Mouse (Mus musculus): Measurements from ENCODE around the gene Map2k2. TPM values are rescaled to one million over a fixed set of nuclear protein-coding genes. Genes with fewer than 3 reads are reported as not detected.
A peak's percentile ranks its signal among the peaks of the same experiment; 100 is the strongest.

Map2k2 gene
- total and polyA plus RNA-seq, 2 experiments from 2014 or later: 210 to 261 TPM

DNA sequence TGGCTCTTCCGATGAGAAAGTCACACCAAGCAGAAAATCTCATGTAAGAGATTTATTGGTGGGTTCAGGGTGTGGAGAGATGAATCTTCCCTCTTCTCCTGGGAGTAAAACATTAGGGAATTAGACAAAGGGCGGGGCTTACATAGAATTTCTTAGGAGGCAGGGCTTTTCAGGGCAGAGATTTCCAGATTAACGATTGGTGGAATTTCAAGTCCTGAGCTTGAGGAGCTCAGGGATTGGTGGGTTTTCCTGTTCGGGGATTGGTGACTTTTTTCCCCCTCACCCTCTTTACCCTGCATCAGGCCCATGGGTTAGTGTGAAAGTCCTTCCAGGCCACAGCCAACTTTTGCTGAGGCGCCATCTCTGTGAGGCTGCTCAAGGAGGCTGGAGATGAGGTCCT, 37.0 kb upstream of the Map2k2 start:
- Histone ChIP-seq H3K4me3 (ENCODE audit: low read depth, low read length) (no peak overlapping the region), H3K4me2 (ENCODE audit: low read depth, low read length, poor library complexity, severe bottlenecking) (no peak overlapping the region), H3K36me3 (ENCODE audit: insufficient read depth, low read length) (peaks cover 7% of the 10 kb centered on the region), H3K27ac (ENCODE audit: low read depth, low read length) (no peak overlapping the region; the same call in 1 of the 2 replicates), H3K27me3 (ENCODE audit: insufficient read depth, low read length) (no peaks in the 10 kb centered on the region), H3K4me1 (ENCODE audit: insufficient read depth, low read length) (peaks cover 13% of the 10 kb centered on the region), H3K9ac (replicated peaks; ENCODE audit: low read length, poor library complexity, severe bottlenecking) (no peak overlapping the region), H3K9me3 (ENCODE audit: low read length) (no peaks in the 10 kb centered on the region)
- 84% methylated on average over 5 of the region's 5 CpGs for WGBS
- DNase-seq (ENCODE audit: low spot score) (no peak), ATAC-seq (ENCODE audit: low FRiP score) (no peak)
- TF ChIP-seq CTCF (IDR thresholded peaks at IDR 0.05): no peak

DNA sequence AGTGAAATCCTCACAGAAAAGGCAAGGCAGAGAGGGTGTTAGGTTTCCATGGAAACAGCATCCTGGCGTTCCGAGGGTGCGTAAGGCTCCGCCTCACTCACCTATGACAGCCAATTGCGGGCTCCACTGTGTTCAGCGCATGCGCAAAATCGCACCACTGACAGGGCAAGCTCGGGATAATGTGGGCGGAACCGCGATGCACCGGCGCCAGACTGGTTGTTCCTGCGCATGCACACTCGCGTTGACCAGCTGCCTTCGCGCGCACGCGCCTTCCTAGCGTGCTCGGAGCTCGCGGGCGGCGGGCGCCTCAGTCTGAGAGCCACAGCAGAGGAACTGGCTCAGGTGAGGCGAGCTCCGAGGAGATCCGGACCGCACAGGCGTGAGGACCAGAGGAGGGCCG, 35.9 kb upstream of the Map2k2 start, which contains the start of gene Thop1:
Gene Thop1 (plus strand): TSS at position 200 of the 400 bp plus-strand sequence.
- Histone ChIP-seq H3K4me1 (ENCODE audit: insufficient read depth, low read length) (peaks cover 13% of the 10 kb centered on the region), H3K36me3 (ENCODE audit: insufficient read depth, low read length) (peaks cover 16% of the 10 kb centered on the region), H3K27me3 (ENCODE audit: insufficient read depth, low read length) (no peaks in the 10 kb centered on the region), H3K9ac (replicated peaks; ENCODE audit: low read length, poor library complexity, severe bottlenecking) (peak within 1 kb of the TSS; percentile 83), H3K9me3 (ENCODE audit: low read length) (no peaks in the 10 kb centered on the region), H3K27ac (ENCODE audit: low read depth, low read length) (peak within 1 kb of the TSS; percentile 69), H3K4me3 (ENCODE audit: low read depth, low read length) (peak within 1 kb of the TSS; percentile 66), H3K4me2 (ENCODE audit: low read depth, low read length, poor library complexity, severe bottlenecking) (peak within 1 kb of the TSS; percentile 79)
- TF ChIP-seq CTCF (IDR thresholded peaks at IDR 0.05): no peak; the same call in 1 of the 2 replicates
- WGBS: under 1% methylated on average over 35 of the region's 35 CpGs
- ATAC-seq (ENCODE audit: low FRiP score): peak; percentile 96
- peak; percentile 100 for DNase-seq (ENCODE audit: low spot score)

DNA sequence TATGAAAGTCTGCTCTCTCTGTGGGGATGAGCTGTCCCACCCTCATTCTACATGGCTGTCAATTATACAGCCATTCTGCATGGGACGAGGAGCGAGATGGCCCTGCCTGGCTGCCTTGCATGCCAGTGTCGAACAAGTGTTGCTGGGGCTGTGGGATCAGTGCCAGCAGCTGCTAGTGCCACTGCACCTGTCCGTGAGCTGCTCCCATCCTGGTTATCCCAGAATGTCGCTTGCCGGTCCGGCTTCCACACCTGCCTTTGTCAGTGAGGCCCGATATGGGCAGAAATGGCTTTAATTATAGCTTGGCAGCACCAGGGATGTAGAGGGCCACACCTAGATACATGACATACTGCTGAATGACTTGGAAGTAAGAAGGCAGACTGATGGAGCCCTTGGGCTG, 33.4 kb upstream of the Map2k2 start:
- DNase-seq (ENCODE audit: low spot score) (no peak), ATAC-seq (ENCODE audit: low FRiP score) (no peak)
- H3K4me2 ChIP-seq (ENCODE audit: low read depth, low read length, poor library complexity, severe bottlenecking): no peak overlapping the region
- no peaks in the 10 kb centered on the region for H3K27me3 ChIP-seq (ENCODE audit: insufficient read depth, low read length)
- 92% methylated on average over 8 of the region's 8 CpGs for WGBS
- no peak for TF ChIP-seq CTCF (IDR thresholded peaks at IDR 0.05)
- no peak overlapping the region for H3K27ac ChIP-seq (ENCODE audit: low read depth, low read length)
- H3K9ac ChIP-seq (replicated peaks; ENCODE audit: low read length, poor library complexity, severe bottlenecking): no peak overlapping the region
- H3K9me3 ChIP-seq (ENCODE audit: low read length): no peaks in the 10 kb centered on the region
- peaks cover 13% of the 10 kb centered on the region for H3K4me1 ChIP-seq (ENCODE audit: insufficient read depth, low read length)
- H3K4me3 ChIP-seq (ENCODE audit: low read depth, low read length): no peak overlapping the region
- H3K36me3 ChIP-seq (ENCODE audit: insufficient read depth, low read length): peaks cover 36% of the 10 kb centered on the region

DNA sequence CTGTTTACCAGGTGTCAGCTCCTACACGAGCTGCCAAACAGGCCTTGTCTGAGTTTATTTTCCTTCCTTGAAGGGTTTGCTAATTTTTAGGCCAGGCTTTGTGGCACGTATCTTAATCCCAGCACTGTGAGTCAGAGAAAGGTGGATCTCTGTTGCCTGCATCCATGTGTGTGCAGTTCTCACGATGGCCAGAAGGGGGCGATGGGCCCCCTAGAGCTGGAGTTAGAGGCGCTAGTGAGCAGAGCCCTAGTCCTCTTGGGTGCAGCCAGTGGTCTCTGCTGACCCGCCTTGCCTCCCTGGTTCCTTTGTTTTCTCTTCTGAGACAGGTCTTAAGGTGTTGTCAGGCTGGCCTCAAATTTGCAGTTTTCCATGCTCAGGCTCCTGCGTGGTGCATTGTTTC, 32.3 kb upstream of the Map2k2 start:
- Histone ChIP-seq H3K9me3 (ENCODE audit: low read length) (no peaks in the 10 kb centered on the region), H3K27me3 (ENCODE audit: insufficient read depth, low read length) (no peaks in the 10 kb centered on the region), H3K4me3 (ENCODE audit: low read depth, low read length) (no peak overlapping the region), H3K27ac (ENCODE audit: low read depth, low read length) (no peak overlapping the region), H3K4me1 (ENCODE audit: insufficient read depth, low read length) (peaks cover 13% of the 10 kb centered on the region), H3K9ac (replicated peaks; ENCODE audit: low read length, poor library complexity, severe bottlenecking) (no peak overlapping the region), H3K4me2 (ENCODE audit: low read depth, low read length, poor library complexity, severe bottlenecking) (no peak overlapping the region), H3K36me3 (ENCODE audit: insufficient read depth, low read length) (peaks cover 47% of the 10 kb centered on the region)
- 65% methylated on average over 7 of the region's 7 CpGs for WGBS
- TF ChIP-seq CTCF (IDR thresholded peaks at IDR 0.05): peak; percentile 69
- no peak for ATAC-seq (ENCODE audit: low FRiP score)
- no peak for DNase-seq (ENCODE audit: low spot score)

DNA sequence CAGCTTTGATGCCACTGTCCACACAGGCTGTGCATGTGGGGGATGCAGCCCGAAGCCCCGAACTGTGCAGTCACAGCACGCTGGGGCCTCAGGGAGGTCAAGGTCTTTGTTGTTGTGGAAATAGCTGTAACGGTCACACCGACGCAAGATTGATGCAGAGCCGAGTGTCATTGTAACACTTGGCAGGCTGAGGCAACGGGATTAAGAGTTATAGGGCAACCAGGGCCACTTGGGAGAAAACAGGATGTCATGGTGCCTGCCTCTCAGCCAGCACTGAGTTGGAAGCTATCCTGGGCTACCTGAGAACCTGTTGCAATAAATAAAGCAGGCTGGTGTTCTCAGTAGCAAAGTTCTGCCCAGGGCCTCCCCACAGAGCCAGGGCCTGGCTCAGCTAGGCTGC, 30.0 kb upstream of the Map2k2 start:
- Histone ChIP-seq H3K36me3 (ENCODE audit: insufficient read depth, low read length) (peaks cover 69% of the 10 kb centered on the region), H3K4me1 (ENCODE audit: insufficient read depth, low read length) (peaks cover 6% of the 10 kb centered on the region), H3K4me3 (ENCODE audit: low read depth, low read length) (no peak overlapping the region), H3K9ac (replicated peaks; ENCODE audit: low read length, poor library complexity, severe bottlenecking) (no peak overlapping the region), H3K4me2 (ENCODE audit: low read depth, low read length, poor library complexity, severe bottlenecking) (no peak overlapping the region), H3K27me3 (ENCODE audit: insufficient read depth, low read length) (no peaks in the 10 kb centered on the region), H3K27ac (ENCODE audit: low read depth, low read length) (no peak overlapping the region), H3K9me3 (ENCODE audit: low read length) (no peaks in the 10 kb centered on the region)
- ATAC-seq (ENCODE audit: low FRiP score): no peak
- 66% methylated on average over 8 of the region's 8 CpGs for WGBS
- TF ChIP-seq CTCF (IDR thresholded peaks at IDR 0.05): no peak
- DNase-seq (ENCODE audit: low spot score): no peak

DNA sequence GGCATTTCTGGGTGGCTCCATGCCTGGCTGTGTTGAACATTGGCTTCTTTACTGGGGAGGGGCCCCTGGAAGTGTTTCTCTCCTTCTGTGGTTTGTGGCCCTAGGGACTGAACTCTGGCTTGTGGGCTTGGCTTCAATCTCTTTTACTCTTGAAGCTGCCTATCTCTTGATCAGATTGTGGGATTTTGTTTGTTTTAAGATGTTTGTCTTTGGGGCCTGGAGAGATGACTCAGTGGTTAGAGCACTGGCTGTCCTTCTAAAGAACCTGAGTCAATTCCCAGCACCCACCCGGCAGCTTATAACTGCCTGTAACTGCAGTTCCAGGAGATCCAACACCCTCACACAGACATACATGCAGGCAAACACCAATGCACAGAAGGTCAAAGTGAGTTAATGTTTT, 29.4 kb upstream of the Map2k2 start:
- Histone ChIP-seq H3K9ac (replicated peaks; ENCODE audit: low read length, poor library complexity, severe bottlenecking) (no peak overlapping the region), H3K4me3 (ENCODE audit: low read depth, low read length) (no peak overlapping the region), H3K27me3 (ENCODE audit: insufficient read depth, low read length) (no peaks in the 10 kb centered on the region), H3K36me3 (ENCODE audit: insufficient read depth, low read length) (peaks cover 75% of the 10 kb centered on the region), H3K4me2 (ENCODE audit: low read depth, low read length, poor library complexity, severe bottlenecking) (no peak overlapping the region), H3K9me3 (ENCODE audit: low read length) (no peaks in the 10 kb centered on the region), H3K27ac (ENCODE audit: low read depth, low read length) (no peak overlapping the region), H3K4me1 (ENCODE audit: insufficient read depth, low read length) (peaks cover under 1% of the 10 kb centered on the region; the same call in 1 of the 2 replicates)
- DNase-seq (ENCODE audit: low spot score) (no peak), ATAC-seq (ENCODE audit: low FRiP score) (no peak)
- no peak for TF ChIP-seq CTCF (IDR thresholded peaks at IDR 0.05)
- WGBS: 95% methylated on average over 1 of the region's 1 CpGs
